Mouse (Mus musculus) stomach, postnatal 0 days (tissue): ENCODE measurements around the gene Ube2r2. TPM values are rescaled to one million over a fixed set of nuclear protein-coding genes. Genes with fewer than 3 reads are reported as not detected.
A peak's percentile ranks its signal among the peaks of the same experiment; 100 is the strongest.

ENCODE experiments used
- ATAC-seq: fragments of 200-750 bp; cut with Nextera tagmentation; 2 replicates; pipeline ENCODE4 v1.8.0; 2017; ENCODE audit not compliant: low FRiP score, low TSS enrichment
- DNase-seq: peaks from one replicate; pipeline ENCODE4 v3.0.0-alpha.2; 2016; ENCODE audit warnings: low spot score
- H3K27ac ChIP-seq: fragments of 300-500 bp; sonication (generic); replicated peaks from 2 replicates; pipeline ENCODE4 v1.5.1; 2014; ENCODE audit warnings: mild to moderate bottlenecking, control low read depth
- H3K27me3 ChIP-seq: fragments of 300-500 bp; sonication (generic); 2 replicates; pipeline ENCODE4 v1.6.1; 2014; ENCODE audit warnings: low read length; ENCODE audit not compliant: control insufficient read depth, insufficient read depth
- H3K36me3 ChIP-seq: fragments of 300-500 bp; sonication (generic); 2 replicates; pipeline ENCODE4 v1.6.1; 2014; ENCODE audit warnings: low read length, mixed read lengths; ENCODE audit not compliant: control insufficient read depth, insufficient read depth
- H3K4me1 ChIP-seq: fragments of 300-500 bp; sonication (generic); replicated peaks from 2 replicates; pipeline ENCODE4 v1.6.1; 2014; ENCODE audit warnings: antibody characterized with exemption; ENCODE audit not compliant: control insufficient read depth, insufficient read depth
- H3K4me2 ChIP-seq: fragments of 300-500 bp; sonication (generic); replicated peaks from 2 replicates; pipeline ENCODE4 v1.6.1; 2014; ENCODE audit warnings: low read depth, mild to moderate bottlenecking, control low read depth, moderate library complexity
- H3K4me3 ChIP-seq: fragments of 300-500 bp; sonication (generic); 2 replicates; pipeline ENCODE4 v1.5.1; 2014; ENCODE audit warnings: low read depth, low read length, control low read depth
- H3K9ac ChIP-seq: fragments of 300-500 bp; sonication (generic); 2 replicates; pipeline ENCODE4 v1.6.1; 2014; ENCODE audit warnings: mild to moderate bottlenecking, low read length, control low read depth, mixed read lengths
- H3K9me3 ChIP-seq: fragments of 300-500 bp; sonication (generic); 2 replicates; pipeline ENCODE4 v1.6.1; 2016; ENCODE audit warnings: low read length; ENCODE audit not compliant: control insufficient read depth
- CTCF ChIP-seq: IDR thresholded peaks from 2 replicates; pipeline ENCODE4 v1.5.1; 2016; ENCODE audit warnings: antibody characterized with exemption, low read depth, mild to moderate bottlenecking, moderate library complexity
- EP300 ChIP-seq: optimal IDR thresholded peaks from 2 replicates; pipeline ENCODE3; 2016; ENCODE audit warnings: antibody characterized with exemption
- WGBS: fragments of 180-500 bp; shearing (Covaris S2); extraction: QIAGEN DNeasy Blood & Tissue Kit; methylation state at CpG from one replicate; pipeline ENCODE4 v1.1.7; 2014; 5-methylcytosine and 5-hydroxymethylcytosine counted together
- polyA plus RNA-seq: library from polyadenylated mRNA; unstranded; fragments of >200 nt; fragmentation: Nextera tagmentation; extraction: Ambion mirVana; gene quantifications from 2 replicates; pipeline ENCODE4 v1.2.1, GENCODE M21; 2015

The Ube2r2 gene
- polyA plus RNA-seq, 1 experiment from 2014 or later: 76.3 TPM

DNA sequence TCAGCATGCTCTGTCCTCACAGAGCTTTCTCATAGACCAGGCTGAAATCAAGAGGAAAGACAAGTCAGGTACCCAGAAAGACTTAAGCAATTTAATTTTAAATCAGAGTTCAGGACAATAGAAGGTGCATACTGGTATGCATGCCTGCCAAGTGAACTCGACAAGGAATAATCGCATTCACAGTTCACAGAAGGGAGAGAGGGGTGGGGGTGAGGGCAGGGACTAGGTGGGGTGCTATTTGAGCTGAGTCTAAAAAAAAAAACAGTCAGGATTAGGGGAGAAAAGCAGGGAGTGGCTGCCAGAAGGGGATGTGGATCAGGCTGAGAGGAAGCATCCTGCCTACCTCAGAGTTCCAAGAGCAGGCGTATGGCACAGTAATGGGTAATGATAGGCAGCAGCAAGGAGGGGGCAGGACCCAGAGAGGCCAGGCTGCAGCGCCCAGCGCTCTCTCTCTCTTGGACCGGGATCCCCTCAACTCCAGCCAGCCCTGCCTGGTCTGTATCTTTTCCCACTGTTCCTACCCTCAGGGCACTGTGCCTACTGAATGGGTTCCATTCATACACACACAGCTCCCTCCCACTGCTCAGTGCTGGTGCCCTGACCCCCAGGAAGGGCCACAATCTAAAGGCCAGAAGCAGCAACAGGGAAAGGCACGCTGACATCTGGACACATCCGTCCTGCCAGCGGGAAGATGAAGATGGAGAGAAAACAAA, 21.0 kb upstream of the Ube2r2 start:
- ATAC-seq: no peak
- TF ChIP-seq EP300 (no peak), CTCF (no peak)
- no peaks in the 10 kb centered on the region for H3K27me3 ChIP-seq
- peaks cover 46% of the 10 kb centered on the region for H3K36me3 ChIP-seq
- H3K4me2 ChIP-seq: no peak overlapping the region
- WGBS: 67% methylated on average over 9 of the region's 9 CpGs
- H3K9ac ChIP-seq: no peak overlapping the region
- no peaks in the 10 kb centered on the region for H3K9me3 ChIP-seq
- H3K4me3 ChIP-seq: no peak overlapping the region
- H3K27ac ChIP-seq: peak overlapping the region; percentile 65
- DNase-seq: no peak
- no peaks in the 10 kb centered on the region for H3K4me1 ChIP-seq

DNA sequence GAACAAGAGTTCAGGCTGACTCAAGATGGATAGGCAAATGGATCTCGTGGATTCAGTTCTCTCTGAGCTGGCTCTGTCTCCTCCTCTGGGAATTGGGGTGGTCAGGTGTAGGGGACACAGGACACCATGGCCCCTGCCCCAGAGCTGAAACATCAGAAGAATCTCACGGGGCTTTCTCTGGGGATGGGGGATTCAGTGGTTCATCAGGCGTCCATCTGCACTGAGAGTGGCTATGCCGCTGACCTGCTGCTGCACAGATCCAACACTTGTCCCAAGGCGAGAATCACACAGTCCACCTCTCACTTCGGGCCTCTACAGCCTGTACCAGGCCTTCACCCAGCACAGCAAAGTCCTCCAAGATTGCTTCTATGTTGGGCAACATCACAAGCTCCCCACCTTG, 20.5 kb upstream of the Ube2r2 start:
- no peak for TF ChIP-seq CTCF
- TF ChIP-seq EP300: no peak
- DNase-seq (no peak), ATAC-seq (no peak)
- Histone ChIP-seq H3K9ac (no peak overlapping the region), H3K4me2 (no peak overlapping the region), H3K27ac (no peak overlapping the region), H3K4me3 (no peak overlapping the region), H3K4me1 (no peaks in the 10 kb centered on the region), H3K9me3 (no peaks in the 10 kb centered on the region), H3K36me3 (peaks cover 52% of the 10 kb centered on the region), H3K27me3 (no peaks in the 10 kb centered on the region)
- 85% methylated on average over 6 of the region's 6 CpGs for WGBS

DNA sequence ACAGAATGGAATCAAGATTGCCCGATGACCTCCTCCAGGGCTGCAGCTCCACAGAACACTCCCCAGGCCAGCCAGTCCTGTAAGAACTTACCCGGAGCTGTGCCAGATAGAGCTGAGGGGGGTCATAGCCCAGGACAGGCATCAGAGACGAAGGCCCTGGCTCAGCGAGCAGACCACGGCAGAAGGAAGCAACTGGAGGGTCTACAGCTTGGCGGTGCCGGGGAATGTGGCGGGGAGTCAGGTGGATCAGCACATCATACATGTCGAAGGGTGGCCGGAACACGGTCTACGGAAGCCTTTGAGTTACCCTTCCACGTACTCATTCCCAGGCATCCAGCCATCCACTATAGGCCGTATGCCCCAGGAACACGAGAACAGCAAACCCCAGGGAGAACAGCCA, 19.8 kb upstream of the Ube2r2 start:
- Histone ChIP-seq H3K4me2 (no peak overlapping the region), H3K27me3 (no peaks in the 10 kb centered on the region), H3K9ac (no peak overlapping the region), H3K9me3 (no peaks in the 10 kb centered on the region), H3K36me3 (peaks cover 52% of the 10 kb centered on the region), H3K27ac (no peak overlapping the region), H3K4me1 (no peaks in the 10 kb centered on the region), H3K4me3 (no peak overlapping the region)
- 95% methylated on average over 15 of the region's 15 CpGs for WGBS
- ATAC-seq (no peak), DNase-seq (no peak)
- TF ChIP-seq EP300 (no peak), CTCF (no peak)

DNA sequence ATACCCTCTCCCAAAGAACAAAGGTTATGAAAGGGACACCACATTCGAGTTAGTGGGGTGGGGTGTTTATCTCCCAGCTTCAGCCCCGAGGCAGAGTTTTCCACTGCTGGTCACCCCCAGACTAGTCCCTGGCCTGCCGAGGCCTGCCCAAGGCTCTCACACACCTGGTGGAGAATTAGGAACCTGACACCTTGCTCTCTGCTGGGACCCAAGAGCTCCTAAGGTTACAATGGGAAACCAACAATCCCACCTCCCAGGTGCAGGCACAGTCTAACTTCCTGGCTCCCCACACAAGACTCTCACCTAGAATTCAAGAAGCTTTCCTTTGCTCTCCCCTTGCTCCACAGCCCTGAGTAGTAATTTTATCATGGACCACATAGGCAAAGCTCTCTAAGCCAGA, 18.7 kb upstream of the Ube2r2 start:
- H3K9ac ChIP-seq: no peak overlapping the region
- no peak for TF ChIP-seq EP300
- TF ChIP-seq CTCF: no peak
- no peaks in the 10 kb centered on the region for H3K4me1 ChIP-seq
- ATAC-seq: no peak
- 56% methylated on average over 3 of the region's 3 CpGs for WGBS
- H3K9me3 ChIP-seq: no peaks in the 10 kb centered on the region
- no peak overlapping the region for H3K4me2 ChIP-seq
- H3K27ac ChIP-seq: no peak overlapping the region
- peaks cover 60% of the 10 kb centered on the region for H3K36me3 ChIP-seq
- H3K27me3 ChIP-seq: no peaks in the 10 kb centered on the region
- no peak for DNase-seq
- H3K4me3 ChIP-seq: no peak overlapping the region

DNA sequence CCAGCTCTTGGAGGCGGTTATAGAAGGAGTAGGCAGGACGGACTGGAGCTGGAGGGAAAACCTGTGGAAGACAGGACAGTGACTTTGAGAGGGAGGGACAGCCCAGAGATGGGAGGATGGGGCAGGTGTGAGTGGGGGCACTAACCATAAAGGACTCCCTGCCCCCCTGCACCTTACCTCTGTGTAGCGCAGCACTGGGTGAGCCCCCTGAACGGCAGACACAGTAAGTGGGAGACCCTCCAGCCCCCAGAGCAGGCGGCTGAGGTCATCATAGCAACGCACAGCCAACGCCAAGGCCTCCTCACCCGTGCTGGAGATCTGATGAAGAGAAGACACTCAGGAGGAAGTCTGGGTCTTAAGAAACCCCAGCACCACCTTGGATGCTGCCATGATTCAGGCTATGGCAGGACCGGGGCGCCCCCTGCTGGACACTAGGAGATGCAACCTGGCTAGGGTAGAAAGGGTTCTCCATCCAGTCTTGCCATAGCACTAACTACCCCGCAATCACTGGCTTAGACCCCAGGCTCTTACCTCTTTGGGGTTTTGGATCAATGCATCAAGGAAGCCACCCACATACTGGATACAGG, 16.7 kb upstream of the Ube2r2 start:
- no peak overlapping the region for H3K4me2 ChIP-seq
- H3K4me3 ChIP-seq: no peak overlapping the region
- 71% methylated on average over 11 of the region's 11 CpGs for WGBS
- H3K4me1 ChIP-seq: peaks cover 3% of the 10 kb centered on the region; the same call in 1 of the 2 replicates
- peak; percentile 19; the same call in 1 of the 2 replicates for ATAC-seq
- H3K9me3 ChIP-seq: no peaks in the 10 kb centered on the region
- H3K27me3 ChIP-seq: no peaks in the 10 kb centered on the region
- DNase-seq: peak; percentile 73
- no peak overlapping the region for H3K9ac ChIP-seq
- peak; percentile 93 for TF ChIP-seq CTCF
- TF ChIP-seq EP300: no peak
- no peak overlapping the region for H3K27ac ChIP-seq
- H3K36me3 ChIP-seq: peaks cover 61% of the 10 kb centered on the region
